Mouse (Mus musculus): ENCODE data around the gene Maml3. TPM values are rescaled to one million over a fixed set of nuclear protein-coding genes. Genes with fewer than 3 reads are reported as not detected.

Gene Maml3
- total RNA-seq, 2 experiments from 2014 or later = 7.8 TPM

DNA sequence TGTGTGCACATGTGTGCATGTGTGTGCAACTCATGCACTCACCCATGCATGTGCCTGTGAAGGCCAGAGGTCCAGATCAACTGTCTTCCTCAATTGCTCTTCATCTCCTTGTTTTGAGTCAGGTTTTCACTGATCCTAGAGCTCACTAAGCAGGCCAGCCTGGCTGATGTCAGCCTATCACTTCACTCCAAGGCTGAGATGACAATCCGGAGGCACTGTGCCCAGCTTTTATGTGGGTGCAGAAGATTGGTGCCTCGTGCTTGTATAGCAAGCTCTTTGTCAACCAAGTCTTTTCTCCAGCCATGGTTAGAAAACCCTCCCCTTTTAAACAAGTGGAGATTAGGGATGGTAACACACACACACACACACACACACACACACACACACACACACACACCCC lies 146.1 kb downstream of the Maml3 start:
- DNase-seq (ENCODE audit: low spot score in 2 of 2) = no peak

DNA sequence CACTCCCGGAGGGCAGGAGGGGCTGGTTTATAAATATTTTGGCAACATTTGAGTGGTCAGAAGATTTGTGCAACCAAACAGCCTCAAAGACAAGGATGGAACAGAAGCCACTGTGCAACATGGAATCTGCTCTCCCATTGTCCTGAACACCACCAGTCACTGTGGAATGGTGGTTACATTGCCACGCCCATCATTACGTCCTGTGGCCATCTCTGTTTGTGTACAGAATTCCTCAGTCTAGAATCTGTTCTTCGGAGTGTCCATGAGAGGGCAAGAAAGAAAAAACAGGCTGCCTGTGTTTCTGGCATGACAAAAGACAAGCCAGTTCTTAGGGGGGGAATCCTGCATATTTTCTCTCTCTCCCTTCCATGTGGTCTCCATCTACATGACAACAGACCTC lies 150.4 kb downstream of the Maml3 start:
- DNase-seq (ENCODE audit: low spot score in 2 of 2) = no peak

DNA sequence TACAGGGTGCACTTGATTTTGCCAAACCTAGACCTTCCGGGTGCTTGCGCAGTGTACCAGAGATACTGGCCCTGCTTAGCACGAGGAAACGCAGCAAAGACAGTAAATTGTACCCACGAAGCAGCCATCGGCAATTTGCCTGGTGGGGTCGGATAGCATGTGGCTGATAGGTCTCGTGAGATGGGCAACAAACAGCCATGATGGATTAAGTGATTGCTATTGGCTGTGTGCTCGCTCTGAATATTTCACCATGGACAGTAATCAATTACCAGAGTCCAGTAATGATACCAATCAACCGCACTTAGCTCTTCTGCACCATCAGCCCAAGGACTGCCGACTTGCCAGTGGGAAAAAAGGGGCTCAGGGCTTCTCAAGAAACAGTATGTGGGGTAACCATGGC lies 150.9 kb downstream of the Maml3 start:
- DNase-seq (ENCODE audit: low spot score in 2 of 2) = no peak

DNA sequence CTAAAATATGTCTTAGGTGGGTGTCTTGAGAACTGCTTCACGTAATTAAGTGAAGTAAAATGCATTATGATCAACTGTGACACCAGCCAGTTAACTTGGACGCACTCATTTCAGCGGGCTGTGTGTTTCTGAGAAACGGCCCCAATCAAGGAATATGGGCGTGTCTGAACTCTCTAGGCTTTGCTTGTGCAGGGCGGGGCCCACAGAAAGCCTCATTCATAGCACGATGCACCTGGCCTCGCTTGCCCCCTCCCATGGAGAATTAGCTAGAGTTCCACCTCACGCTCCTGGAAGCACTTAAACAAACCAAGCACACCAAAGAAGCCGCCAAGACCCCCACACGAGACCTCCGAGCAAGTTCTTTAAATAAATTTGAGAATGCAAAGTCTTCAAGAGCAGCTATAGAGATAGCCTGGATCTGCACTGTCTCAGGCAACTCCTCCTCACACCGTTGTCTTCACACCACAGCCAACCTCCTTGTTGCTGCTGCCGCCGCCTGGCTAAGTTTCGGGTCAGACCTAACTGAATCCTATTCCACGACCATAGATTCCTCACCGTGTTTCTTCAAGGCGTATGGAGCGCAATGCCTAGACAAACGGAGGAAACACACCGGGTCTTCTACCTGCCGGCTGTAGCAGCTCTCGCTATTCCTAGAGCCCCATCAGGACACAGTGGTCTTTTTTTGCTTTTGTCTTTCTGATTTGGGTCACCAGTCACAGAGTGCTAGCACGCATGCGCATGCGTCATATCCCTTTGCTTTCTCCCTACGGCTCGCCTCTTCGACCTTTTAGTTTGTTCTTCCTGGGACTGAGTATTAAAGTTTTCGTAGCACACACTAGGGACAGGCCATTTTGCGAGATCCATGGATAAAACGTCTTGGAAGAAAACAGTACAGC lies 151.9 kb downstream of the Maml3 start:
- no peak for DNase-seq (ENCODE audit: low spot score in 2 of 2)

DNA sequence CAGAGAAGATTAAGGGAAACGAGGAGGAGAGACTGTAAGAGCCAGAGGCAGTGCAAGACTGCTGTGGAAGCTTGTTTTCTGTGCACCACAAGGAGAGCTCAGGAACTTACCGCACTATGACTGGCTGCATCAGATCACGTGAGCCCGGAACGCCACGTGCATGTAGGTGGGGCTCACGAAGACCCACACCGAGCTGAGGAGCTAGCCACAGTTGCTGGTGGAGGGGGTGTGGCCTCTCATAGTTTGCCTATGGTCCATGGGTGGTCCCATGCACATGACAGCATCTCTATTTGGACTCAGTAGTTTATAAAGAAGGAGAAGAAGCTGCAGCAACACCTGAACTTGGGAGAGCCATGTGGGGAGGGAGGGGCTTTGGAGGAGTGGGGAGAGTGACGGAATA lies 152.6 kb downstream of the Maml3 start:
- DNase-seq (ENCODE audit: low spot score in 2 of 2) = no peak

DNA sequence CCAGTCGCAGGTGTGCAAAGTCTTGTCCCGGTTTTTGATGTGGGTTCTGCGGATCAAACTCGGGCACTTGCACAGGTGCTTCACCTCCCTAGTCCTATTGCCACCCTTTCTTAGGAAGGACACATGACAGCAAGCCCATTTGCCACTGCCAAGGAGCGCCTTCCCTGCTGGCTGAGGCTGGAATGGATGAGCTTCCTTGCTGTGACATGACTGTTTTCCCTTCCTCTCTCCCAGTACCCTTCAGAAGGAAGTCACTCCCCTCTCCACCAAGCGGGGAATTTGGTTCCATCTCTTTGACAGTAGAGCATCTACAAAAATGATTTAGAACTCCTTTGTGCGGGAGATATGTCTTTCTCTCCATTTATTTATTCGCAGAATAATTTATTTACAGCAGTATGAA lies 155.2 kb downstream of the Maml3 start:
- DNase-seq (ENCODE audit: low spot score in 2 of 2) = no peak

DNA sequence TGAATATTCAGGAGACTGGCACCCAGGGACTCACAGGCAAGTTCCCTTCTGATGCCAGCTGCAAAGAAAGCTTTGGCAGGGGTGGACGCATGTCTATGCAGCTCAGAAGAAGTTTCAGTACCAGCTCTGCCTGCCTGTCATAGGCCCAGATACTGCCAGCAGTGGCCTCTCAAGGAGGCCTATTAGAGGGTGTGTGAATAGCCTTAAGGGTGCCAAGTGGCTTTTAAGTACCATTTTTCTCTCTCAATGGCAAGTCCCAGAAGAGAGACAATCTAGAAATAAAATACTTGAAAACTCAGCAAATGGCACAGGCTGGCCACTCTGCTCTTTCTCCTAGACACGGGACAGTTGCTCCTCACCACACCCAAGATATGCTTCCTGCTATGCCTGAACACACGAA lies 157.7 kb downstream of the Maml3 start:
- no peak for DNase-seq (ENCODE audit: low spot score in 2 of 2)

DNA sequence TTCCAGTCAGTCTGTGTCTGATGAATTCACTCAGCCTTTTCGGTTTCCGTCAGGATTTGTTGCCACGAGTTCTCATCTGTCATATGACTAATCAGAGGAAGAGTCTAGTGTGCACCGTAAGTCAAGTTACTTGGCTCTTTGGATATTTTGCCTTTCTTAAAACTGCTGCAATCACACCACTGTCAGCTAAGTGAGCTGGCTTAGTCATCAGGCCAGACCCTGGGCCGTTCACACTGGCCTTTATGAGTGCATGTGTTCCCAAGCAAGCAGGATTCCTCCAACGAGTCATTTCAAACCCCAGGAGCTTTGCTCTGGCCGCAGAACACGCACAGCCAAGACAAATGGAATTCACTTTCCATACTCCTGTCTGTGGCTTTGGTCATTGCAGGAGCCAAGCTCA lies 161.2 kb downstream of the Maml3 start:
- no peak for DNase-seq (ENCODE audit: low spot score in 2 of 2)

DNA sequence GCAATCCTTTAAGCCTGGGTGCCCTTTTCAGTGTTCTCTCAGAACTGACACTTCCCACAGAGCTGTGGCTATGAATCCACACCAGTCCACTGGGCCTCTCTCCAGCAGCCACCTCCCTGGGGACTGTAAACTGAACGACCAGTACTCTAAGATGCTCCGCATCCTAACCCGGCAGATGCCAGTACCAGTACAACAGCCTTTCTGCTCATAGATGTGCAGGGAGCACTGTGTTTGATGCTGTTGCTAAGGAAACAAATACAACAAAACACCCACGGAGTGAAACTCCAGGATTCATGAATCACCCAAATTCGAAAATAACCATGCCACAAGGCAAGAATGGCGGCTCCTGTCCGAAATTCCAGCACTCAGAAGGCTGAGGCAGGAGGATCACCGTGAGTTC lies 163.1 kb downstream of the Maml3 start:
- DNase-seq (ENCODE audit: low spot score in 2 of 2) = peak; percentile 51 to 86

DNA sequence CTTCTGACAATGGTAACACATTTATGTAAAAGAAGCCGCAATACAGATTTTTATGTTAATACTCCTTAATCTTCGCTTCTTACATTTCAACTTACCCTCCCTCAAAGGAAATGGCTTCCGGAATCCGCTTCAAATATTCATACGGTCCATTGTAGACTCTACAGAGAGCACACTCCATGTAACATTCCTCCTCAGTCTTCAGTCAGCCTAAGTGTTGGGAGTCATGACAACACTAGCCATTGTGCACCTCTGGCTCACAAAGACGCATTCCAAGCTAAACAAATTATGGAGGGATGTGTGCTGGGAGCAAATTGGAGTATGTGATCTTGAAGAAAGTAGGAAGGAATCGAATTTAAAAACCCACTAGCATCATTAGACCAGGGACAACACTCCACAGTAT lies 165.0 kb downstream of the Maml3 start:
- DNase-seq (ENCODE audit: low spot score in 2 of 2) = no peak

DNA sequence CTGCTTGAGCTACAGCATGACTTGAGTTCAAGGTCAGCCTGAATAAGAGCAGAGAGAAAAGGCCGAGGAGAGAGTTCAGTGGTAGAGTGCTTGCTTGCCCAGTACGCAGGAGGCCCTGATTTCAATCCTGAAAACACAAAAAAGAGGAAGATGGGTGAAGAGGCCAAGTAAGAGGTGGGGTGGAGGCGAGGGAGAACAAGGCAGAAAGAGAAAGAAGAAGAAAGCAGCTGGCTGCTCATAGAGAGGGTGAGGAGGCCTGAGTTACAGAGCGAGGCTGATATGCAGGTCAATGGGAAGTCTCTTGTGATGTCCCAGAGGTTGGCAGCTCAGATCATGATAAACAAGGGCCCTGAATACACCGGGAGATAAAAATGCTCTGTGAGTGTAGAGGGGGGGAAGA lies 165.8 kb downstream of the Maml3 start:
- DNase-seq (ENCODE audit: low spot score in 2 of 2) = no peak

DNA sequence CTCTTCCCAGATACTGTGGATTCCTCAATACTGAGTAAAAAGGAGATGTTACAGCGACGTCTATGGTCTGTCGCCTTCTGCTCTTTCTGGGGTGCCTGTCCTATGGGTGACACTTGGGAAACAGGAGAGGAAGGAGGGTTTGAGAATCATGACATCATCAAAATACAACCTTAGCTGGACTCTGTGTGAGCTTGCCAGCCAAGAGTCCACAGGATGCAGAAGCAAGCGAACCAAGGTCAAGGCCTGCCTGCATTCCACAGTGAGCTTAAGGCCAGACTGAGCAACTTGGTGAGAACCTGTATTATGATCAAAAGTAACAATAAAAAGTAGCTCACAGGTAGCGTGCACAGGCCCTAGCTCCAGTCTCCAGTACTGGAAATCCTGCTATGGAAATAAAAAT lies 167.7 kb downstream of the Maml3 start:
- DNase-seq (ENCODE audit: low spot score in 2 of 2) = no peak

DNA sequence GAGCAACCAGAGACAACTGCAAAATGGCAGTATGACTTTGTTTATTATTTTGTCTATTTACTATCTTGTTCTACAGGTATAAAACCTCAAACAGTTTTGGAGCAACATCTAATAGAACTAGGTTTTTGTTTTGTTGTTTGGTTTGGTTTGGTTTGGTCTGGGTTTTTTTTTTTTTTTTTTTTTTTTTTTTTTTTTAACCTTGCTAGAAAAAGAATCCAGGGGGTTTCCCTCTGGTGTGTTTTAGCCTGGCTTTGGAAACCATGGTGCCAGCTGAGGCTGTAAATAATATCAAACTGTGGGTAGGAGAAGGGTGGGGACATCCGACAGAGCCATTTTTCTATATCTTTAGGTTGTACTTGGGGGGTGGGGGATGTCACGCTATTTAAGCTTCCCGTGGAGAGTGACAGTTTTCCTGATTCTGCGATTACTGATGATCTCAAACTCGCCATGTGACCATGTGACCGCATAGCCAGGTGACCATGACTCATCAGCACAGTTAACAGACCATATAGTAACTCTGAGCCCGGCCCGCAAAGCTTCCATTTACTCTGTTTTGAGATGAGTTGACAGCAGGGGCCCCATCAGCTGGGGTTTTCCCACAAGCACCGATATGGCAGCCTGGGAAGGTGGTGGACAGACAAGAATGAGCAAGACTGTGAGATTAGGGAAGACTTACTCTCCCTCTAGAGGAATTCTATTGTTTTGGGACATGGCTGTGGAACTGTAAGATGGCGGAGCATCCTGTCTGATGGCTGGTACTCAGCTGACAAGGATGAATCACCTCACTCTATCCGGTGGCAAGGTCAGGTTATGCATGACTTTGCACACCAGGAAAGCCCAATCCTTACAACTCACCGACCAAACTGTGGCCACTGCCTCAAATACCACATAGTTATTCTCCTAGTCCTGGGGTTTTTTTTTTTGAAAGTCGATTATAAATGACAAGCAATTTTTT lies 170.1 kb downstream of the Maml3 start:
- DNase-seq (ENCODE audit: low spot score in 2 of 2) = no peak

DNA sequence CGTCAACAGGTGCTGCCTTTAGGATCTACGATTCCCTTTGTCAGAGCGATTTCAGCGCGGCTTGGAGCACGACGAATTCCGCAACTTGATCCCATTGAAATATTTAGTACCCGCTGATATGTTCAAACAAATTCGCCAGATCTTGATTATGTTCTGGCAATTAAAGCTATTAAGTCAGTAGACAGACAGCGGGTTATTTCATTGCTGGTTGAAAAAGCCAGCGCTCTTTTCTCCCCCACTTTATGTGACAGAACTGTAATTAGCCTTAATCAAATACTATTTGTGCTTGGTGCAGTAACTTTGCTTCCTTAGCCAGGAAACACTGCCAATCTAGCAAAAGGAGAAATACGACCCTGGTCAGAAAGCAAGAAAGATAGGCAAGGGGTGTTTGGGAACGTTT lies 176.7 kb downstream of the Maml3 start:
- DNase-seq (ENCODE audit: low spot score in 2 of 2) = peak in 1 of 2 experiments; percentile 11

DNA sequence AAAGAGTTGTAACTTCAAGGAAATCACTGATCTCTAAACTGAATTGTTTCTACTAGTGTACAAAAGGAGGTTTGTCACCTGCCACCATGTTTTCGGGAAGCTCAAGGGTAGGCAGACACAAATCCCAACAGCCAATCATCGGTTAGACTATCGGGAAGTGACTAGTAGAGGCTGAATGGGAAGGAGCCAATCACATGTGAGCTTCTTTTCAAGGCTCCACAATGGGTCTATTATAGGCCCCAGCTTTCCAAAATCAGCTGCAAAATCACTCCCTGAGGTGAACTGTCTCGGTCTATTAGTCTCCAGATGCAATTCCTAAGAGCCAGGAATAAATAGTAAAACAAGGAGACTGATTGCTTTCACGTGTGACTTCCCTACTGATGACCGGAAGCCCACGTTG lies 177.3 kb downstream of the Maml3 start:
- peak in 1 of 2 experiments; percentile 23 for DNase-seq (ENCODE audit: low spot score in 2 of 2)

DNA sequence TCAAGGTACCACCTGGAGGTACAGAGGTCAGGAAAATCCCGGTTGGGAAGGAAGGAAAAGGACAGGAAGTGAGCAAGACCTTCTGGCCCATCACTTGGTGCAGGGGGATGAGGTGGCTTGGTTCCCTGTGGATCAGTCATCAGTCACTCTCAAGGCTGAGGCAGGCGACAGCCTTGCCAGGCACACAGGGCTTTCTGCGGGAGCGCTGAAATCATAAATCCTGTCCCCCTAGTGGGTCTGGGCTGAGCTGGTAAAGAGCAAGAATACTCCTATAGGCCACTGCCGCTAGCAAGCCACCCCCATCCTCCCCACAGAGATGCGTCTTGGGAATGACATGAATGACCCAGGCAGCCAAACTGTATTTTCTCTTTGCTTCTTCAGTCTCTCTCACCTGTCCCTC lies 177.8 kb downstream of the Maml3 start:
- DNase-seq (ENCODE audit: low spot score in 2 of 2) = no peak

DNA sequence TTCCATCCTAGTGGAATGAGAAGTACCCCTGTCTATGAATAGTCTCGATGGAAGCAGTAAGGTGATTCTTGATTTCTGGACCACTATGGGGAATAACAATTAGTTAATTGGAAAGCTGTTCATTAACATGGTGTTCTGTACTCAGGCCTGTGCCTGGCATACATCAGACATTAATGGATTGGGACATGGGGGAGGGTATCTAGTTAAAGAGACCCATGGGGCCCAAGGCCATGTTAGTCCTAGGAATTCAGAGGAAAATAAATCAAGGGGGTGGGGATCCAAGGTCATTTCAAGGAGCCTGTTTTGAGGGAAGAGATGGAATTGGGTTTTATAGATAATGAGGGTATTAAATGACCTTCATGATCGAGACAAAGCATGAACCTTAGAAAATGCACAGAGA lies 179.1 kb downstream of the Maml3 start:
- no peak for DNase-seq (ENCODE audit: low spot score in 2 of 2)

DNA sequence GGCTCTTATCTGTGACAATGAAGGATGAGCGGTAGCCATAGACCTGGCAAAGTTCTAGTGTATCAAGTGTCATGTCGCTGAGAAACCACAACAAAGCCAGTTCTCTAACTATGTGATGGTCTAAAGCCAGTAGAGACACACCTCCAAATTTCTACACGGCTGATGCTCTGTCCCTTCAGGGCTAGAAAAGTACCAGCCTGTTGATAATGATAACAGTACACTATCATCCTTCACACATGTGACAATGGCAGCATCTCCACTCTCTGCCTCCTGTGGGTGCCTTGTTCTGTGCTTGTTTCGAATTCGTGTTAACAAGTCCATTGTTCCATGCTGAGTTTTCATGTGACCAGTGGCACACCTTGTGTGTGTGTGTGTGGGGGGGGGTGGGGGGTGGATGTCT lies 180.2 kb downstream of the Maml3 start:
- DNase-seq (ENCODE audit: low spot score in 2 of 2) = no peak

DNA sequence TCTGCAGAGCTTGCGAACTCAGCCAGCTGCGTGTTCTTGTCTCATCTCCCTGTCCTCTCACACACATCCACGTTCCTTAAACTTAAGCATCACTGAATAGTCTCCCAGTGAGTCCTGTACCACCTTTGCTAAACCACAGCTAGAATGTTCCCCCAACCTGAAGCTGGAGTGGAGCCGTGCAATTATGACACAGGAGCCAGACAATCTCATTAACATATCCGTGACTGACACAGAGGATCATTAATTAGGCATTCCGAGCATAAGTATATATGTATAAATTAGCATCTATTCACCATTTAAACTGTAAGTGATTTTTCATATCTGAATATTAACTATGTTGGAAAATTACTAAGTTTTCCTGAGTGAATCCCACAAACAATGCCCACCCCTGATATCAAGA lies 181.1 kb downstream of the Maml3 start:
- DNase-seq (ENCODE audit: low spot score in 2 of 2) = no peak

DNA sequence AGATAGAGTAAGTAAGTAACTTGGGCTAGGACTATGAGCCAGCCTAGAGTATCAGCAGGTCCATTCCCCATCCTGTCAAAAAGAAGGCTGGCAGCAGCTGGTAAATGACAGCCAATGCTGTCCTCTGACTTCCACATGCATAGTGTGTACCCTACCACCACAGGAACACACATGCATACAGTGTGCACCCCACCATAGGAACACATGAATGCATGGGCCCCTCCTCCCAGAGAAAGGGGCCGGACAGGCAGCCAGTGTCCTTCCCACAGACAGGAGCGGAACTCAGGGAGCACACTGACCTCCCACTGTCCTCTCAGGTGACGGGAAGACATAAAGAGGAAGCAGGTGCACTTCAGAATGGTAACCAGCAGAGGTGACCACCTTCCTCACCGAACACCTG lies 188.0 kb downstream of the Maml3 start:
- DNase-seq (ENCODE audit: low spot score in 2 of 2) = no peak

DNA sequence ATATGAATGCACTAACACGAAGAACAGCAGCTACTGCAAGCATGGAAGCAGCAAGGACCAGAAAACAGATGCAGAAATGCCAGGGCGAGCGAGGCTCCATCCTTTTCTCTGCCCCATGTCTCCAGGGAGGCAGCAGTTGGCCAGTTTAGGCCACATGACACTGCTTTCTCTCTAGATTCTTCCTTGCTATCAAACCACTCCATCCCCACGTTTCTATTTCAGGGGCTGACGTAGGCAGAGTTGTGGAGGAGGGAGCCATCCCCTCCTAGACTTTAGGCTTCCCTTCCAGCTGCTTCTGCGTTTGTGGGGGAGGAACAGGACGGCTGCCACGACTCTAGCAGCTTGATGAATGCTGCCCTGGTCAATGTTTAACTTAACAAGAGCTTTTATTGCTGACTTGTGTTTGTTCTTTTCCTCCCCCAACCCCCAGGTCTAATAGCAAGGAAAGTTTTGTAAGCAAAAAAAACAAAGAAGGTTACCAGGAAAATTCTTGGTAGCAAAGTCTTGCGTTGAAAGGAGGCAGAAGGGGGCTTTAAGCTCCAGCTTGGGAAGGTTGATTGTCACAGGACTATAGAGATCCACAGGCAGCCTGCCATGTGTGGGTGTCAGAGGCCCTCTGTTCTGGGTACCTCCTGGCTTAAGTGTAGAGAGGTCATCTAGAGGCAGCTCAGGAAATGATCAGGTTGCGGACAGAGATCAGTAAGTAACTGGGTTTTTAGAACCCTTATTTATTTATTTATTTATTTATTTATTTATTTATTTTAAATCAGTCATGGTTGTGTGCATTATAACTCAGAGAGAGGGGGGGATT lies 188.6 kb downstream of the Maml3 start:
- peak; percentile 69 to 74 for DNase-seq (ENCODE audit: low spot score in 2 of 2)
